Mouse (Mus musculus) adrenal gland, postnatal 25 days (tissue): ENCODE results near the gene Adcy10. TPM values are rescaled to one million over a fixed set of nuclear protein-coding genes. Genes with fewer than 3 reads are reported as not detected.
A peak's percentile ranks its signal among the peaks of the same experiment; 100 is the strongest.

Source experiments
- DNase-seq: peaks from one replicate; pipeline ENCODE4 v3.0.0; 2021; ENCODE audit warnings: mixed read lengths
- total RNA-seq: library from RNA; stranded (reverse); gene quantifications from 2 replicates; pipeline ENCODE4 v1.2.3, GENCODE M21; 2021

Gene Adcy10
- total RNA-seq, 1 experiment from 2014 or later: 0.70 TPM

DNA sequence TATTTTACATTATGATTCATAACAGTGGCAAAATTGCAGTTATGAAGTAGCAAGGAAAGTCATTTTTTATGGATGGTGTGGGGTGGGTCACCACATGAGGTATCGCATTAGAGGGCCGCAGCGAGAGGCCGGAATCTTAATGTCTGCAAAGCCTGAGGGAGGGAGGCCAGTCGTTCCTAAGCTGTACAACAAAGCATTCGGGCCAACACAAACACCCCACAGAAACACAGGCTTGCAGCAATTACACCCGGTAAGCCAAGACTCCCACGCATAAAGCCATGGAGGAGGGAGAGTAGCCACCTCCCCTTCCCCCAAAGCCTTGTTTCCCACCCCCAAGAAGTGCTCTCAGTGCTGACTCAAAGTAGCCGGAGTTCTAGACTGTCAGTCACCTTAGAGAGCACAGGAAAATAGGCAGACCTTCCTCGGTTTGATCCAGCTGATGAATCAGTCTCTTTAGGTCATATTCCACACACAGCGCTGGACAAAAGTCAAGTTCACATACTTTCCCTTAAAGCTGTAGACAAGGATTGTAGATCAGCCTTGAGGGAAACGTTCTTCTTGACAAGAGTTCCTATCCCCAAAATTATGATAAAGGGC, 51.2 kb downstream of the Adcy10 start:
- DNase-seq: peak; percentile 4

DNA sequence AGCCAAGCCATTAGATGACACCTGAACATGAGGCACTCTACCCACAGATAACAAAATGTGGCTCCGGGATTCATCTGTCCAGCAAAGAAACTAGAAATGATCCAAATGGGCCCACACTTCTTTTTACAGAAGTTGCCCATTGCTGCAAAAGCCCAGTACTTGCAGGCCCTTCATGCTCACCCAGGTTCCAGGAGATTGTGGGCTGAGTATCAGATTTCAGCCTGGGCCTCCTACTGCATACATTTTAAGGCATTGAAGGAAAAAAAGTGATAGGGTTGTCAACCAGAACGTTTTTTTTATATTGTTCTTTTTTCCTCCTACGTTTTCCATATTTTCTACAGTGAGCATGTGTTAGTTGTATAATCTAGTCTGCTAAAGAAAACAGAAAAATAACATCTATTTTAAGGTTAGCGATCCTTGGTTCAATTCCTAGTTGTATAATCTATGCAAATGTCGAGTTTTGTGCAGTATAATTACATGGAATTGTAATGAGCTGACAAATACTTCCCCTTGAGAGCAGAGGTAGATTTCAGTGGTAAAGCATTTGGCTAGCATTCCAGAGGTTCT, 52.3 kb downstream of the Adcy10 start:
- no peak for DNase-seq

DNA sequence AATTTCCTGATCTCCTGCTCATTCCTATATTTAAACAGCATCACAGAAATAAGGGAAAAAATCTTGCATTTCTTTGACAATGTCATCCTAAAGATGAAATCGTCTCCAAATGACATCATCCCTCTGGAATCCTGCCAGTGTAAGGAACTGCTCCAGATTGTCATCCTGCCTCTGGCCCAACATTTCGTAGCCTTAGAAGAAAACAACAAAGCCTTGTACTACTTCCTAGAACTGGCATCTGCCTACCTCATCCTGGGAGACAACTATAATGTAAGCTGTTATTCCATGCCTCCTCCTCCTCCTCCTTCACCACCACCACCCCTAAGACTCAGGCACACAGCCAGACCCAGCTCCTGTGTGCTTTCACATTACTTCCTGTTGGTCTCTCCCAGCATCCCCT, 71.7 kb downstream of the Adcy10 start:
- no peak for DNase-seq

DNA sequence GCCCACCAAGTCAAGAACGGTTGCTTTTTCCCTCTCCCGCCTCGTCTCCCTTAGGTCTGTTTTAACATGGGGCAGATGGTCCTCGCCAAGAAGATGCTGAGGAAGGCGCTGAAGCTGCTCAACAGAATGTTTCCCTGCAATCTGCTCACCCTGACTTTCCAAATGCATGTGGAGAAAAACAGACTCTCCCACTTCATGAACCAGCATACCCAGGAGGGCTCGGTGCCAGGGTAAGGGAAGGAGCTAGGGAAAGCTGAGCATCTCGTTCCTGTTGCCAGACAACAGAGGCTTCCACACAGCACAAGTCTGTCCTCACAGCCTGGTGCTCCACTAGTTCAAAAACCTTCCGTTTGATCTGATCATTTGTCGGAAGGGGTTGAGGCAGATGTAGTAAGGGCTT, 74.1 kb downstream of the Adcy10 start:
- peak; percentile 8 for DNase-seq

DNA sequence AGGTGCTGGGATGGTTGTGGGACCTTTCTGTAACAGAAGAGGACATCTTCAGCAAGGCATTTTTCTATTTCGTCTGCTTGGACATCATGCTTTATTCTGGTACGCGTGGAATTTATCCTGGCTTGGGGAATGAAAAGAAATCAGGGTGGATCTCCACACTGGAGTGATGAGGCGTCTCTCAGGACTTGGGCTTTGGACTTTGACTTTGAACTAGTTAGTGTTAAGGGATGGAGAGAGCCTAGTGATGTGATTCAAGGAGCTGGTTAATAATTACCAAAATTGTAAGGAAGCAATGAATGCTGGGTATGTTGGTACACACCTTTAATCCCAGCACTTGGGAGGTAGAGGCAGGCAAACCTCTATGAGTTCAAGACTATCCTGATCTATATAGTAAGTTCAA, 80.3 kb downstream of the Adcy10 start:
- DNase-seq: no peak

DNA sequence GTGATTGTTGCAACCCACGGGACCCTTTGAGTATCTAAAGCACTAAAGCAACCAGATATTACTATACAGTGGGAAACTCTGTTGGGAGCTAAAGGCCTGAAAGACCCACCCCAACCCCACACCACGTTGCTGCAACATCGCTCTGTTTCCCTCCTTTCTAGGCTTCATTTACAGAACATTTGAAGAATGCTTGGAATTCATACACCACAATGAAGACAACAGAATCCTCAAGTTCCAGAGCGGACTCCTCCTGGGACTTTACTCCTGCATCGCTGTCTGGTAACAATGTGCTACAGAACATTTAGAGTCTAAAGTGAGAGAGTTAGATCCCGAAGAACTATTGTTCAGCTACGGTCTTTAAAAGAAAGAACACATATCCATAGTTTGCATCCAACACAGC, 82.5 kb downstream of the Adcy10 start:
- no peak for DNase-seq

DNA sequence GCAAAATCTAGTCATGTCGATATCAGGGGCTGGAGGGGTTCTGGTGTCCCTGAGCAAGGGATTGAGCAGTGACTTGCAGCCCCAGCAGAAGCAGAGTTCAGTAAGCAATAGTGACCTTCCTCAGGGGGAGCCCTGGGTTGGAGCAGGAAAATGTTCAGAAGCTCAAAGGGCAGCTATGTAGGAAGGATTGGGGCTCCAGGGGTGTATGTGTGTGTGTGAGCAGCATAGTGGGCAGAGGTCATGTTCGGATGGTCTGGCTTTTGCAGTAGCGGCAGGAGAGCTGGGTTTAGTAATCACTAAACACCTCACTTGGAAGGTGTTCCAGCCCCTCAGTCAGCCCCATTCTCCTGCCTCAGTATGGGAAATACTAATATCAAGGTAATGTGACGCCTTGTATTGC, 91.0 kb downstream of the Adcy10 start:
- no peak for DNase-seq

DNA sequence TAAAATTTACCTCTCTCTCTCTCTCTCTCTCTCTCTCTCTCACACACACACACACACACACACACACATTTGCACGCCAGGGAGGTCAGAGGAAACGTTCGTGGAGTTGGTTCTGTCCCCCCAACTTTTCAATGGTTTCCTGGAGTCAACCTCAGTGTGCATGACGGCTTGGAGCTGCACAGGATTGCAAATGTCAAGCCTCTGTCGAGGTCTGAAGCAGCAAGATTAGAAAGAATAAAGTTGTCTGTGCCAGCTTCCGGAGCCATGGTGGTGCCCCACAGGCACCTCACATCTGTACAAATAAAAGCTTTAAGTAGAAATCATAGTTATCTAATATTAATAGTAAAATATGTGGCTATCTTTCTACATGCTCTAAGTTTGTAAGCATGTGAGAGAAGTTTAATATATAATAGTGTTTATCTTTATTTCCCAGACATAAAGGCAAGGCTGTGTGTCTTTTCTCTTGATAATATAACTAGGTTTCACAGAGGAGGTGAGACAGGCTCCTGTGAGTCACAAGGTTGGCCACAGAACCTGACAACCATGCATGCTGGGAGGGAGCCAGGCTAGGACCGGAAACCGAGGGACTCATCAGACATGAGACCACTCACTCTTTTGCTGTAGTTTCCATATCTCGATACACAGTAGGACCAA, 91.6 kb downstream of the Adcy10 start:
- DNase-seq: no peak

DNA sequence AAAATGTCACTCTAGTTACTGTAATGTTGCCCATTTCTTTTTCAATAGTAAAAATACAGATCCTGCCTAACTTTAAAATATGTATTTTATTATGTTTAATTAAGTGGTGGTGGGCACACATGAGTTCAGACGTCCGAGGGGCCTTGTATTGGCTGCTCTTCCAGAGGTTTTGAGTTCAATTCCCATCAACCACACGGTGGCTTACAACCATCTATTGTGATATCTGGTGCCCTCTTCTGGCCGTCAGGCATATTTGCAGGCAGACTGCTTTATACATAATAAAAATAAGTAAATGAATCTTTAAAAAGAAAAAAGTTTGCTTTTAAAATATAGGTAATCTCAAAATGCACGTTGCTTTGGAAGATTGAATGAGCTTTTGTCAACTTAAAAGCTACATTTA, 94.3 kb downstream of the Adcy10 start:
- DNase-seq: no peak

DNA sequence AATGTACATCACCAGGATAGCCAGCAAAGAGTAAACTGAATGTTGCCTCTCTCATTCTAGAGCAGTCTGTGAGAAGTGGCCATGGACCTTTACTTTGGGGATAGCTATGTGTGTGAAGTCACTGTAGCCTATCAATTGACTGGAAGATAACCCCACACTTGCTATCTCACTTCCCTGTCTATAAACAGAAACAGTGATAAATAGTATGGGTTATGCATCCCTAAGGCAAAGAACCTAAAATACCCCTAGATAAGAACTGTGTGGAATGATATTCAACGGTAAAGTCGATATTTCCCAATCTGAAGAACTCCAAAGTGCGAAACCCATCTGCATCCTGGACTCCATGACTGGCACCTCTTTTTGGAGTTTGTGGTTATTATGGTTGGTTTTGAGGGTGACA, 96.3 kb downstream of the Adcy10 start:
- no peak for DNase-seq

DNA sequence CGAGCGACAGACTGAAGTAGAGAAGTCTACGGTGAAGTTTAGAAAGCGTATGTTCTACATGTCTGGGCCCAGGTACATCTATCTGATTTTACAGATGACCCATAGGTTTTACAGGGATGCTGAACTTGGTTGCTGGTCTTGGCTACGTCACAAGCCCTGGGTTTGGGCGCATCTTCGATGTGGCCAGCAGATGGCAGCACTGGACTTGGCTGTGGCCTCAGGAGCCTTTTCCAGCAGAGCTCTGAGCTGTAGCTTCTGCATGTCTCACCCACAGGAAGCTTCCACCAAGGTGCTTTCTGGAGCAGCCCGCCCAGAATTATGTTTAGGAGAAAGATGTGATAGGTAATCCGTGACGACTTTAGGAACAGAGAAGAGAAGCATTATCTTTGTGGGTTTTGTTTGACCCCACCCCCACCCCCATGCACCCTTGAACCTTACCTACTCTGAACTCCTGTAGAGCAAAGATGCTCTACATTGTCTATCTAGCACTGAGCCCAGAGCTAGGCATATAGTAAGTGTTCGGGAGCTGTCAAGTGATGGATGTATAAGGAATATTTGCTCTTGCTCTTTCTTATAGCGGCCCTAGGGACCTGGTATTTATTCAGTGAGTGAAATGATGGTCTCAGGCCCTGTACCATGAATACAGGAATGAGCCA, 98.7 kb downstream of the Adcy10 start:
- DNase-seq: peak; percentile 88

DNA sequence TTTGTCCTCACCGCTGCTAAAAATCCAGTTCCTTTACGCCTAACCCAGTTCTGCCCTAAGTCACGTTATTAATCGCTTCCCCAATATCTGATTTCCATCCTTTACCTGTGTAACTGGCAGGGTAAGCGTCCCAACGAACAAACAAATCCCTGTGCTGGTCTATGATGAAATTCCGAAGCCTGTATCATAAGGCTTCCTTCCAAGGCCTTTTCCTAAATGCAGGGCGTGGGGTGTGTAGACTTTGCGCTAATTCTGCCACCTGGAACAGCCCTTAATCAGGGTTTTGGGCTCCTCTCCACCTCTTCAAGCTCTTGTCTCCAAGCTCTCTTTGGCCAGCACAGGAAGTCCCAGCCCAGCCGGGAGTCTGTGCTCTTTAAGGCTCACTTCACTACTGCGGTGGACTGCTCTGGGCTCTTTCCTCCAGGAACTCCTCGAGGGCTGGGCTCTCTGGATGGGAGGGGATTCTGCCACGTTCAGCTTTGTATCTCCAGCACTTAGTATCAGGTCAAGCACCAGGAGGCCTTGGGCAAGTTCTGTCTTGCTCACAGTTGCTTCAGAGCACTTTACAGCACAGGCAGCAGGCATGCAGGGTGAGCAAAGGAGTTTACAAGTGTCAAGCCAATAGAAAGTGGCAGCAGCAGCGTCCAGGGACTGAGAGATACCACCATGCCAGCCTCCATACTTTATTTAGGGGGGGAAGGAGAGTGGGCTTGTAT, 100.6 kb downstream of the Adcy10 start:
- DNase-seq: no peak

DNA sequence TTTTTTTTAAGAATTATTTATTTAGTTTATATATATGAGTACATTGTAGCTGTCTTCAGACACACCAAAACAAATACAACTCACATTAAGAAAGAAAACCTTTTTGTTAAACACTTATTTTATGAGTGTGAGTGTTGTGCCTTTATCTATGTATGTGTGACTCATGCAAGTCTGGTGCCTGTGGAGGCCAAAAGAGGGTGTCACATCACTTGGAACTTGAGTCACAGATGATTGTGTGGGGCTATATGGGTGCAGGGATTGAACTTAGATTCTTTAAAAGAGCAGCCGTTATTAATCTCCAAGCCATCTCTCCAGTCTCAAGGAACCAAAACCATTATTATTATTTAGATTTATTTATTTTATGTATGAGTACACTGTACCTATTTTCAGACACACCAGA, 101.4 kb downstream of the Adcy10 start:
- DNase-seq: no peak

DNA sequence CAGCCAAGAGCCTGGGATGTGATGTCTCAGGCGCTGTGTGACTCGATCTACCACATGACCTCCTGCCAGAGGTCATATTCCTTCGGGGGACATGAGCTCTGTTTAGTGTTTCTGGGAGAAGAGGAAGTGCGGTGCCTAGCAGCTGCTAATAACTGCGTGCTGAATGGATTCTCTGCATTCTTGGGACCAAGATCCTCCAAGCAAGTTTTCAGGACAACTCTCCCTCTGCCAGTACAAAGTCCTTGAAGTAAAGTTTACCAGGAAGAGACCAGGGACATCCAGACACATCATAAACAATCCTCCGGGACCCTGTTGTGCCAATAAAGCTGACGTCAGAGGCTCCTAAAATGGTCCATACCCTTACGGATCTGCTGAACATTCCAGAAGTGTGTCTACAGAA, 102.9 kb downstream of the Adcy10 start:
- DNase-seq: no peak

DNA sequence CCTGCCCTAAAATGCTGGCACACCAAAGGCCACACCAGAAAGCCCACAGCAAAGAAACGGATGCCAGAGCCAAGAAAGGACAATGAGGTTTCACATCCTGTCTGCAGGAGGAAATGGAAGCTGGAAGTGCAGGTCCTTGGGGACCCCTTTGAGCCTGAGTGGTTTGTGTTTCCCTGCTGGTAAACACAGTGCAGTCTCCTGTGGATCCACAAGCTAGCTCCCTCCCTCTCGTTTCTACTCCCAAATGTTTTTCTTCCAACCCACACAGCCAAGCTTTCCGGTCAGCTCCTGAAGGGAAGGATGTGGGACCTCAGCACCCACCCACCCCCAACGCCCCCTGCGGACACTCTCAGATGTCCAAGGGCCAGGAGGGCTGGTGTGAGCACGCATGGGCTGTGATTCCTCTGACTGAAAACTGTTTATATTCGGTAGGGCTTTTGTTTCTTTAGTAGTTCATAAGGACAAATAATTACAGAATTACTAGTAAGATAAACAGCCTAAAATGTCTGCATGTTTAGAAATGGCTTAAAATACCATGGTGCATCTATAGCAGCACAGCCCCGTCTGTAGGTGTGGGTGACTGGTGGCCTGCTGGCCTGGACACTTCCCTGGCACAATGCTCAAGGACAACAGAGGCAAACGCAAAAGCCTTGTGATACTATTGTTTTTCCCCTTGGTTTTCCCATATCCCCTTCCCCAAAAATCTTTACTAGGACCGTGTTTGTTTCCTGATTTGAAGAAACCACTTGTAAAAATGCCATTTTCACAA, 104.5 kb downstream of the Adcy10 start:
- peak; percentile 20 for DNase-seq

DNA sequence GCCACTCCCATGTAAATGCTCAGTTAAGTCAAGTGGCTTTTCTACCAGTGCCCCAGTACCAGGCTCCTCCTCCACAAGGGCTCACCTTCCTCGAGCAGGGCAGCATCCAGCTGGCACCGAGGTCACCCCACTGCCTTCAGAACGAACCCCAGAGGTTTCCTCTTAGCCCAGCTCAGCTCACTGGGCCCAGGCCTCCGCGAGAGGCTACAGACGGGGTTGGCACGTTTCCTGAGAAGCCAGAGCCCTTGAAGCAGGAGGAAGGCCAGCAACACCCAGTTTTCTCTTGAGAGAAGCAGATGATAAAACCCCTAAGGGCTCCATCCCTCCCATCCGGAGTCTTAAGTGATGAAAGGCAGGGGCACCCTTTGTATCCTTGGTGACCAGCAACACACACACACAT, 105.8 kb downstream of the Adcy10 start:
- no peak for DNase-seq

DNA sequence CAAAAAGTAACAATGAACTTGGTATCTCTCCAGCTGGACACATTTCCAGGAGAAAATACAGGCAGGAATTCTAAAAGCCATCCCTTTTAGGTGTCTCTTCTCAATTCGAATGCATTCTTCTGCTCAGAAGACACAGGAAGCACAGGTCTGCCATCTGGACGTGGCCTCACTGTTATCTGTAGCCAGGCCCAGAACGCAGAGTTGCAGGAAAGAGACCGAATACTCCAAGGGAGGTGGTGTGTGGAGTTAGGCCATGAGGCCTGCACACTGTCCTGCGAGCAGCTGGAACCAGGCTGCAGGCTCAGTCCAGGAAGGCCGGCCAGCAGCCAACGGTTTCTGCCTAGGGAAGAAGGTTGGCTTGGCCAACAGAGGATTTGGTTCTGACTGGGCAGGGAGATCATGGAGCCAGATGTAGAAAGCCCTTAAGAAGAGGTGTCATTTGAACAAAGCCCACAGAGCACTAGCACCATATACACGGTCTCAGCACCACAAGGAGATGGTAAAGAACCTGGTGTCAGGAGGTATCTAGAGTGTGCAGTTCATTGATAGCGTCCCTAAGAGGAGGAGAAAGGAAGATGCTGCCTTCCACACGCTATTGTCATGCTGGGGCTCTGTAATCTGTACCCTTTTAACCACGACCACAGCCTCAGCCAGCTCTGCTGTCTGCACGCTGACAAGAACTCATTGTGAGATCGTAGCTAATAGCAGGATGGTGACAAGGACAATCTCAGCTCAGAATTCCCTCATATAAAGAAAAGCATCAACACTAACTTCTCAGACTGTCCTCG, 107.5 kb downstream of the Adcy10 start:
- DNase-seq: no peak

DNA sequence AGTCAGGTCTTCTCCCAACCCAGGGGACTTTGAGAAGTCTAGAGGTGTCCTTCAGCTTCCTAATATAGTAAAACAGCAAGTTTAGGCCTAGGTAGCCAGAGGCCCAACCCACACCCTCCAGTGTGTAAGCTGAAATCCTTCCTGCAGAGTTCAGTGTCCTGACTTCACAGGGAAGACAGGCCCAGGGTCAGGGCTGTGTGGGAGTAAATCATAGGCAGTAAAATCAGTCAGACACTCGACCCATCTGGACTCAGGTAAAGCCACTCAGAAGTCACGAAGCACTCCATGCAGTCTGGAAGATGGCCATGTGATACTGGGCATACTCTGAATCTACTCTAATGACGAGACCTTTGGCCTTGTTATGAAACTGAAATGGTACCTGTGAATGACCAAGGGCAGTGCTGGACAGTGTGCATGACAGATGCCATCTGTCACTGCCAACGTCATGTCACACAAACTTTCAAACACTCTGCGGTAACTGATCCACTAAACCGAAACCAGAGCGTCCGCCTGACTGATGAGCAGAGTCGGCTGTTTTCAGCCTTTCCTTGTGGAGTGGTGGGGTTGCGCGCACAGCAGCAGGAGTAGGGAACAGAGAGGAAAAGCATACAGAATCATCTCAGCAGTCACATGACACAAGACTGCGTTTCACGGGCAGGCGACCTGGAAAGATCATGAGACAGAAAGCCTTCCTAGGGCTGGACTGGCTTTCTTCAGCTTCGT, 109.9 kb downstream of the Adcy10 start:
- no peak for DNase-seq

DNA sequence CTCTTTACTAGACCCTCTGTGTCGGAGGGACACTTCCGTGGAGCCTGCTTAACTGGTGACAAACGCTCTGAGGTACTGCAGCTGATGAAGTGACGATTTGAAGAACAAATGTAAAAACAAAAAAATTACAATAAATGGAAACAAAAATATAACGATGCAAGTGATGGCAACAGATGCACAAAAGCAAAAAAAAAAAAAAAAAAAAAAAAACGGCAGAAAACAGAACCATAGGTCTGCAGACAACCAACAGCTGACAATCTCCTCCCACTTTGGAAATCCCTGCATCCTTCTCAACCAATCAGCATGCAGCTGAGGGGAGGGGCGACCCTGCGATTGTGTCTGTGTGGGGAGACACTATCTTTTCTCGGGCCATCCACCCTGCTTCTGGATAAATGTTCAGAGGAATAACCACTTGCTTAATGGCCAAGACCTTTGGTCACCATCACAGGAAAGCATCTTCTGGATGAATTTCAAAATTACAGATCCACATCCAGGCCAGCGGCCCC, 116.8 kb downstream of the Adcy10 start:
- DNase-seq: no peak

DNA sequence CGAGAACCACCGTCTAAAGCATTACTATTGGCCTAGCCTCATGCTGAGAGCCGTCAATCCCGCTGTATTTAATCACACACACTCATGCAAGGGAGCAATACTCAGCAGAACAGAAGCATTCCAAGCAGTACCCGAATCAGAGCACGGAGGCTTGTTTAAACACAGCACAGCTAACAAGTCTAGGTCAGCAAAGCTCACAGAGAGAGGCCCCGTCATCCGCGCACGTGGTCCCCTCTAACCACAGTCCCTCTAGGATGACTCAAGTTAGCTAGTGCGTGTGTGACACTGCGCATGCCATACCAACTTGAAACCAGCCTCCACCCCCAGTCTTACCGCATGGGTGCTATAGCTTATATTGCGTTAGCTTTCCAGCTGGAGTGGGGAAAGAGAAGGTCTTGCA, 118.2 kb downstream of the Adcy10 start:
- no peak for DNase-seq
